Mouse (Mus musculus) neural tube, embryonic 15.5 days (tissue): Measurements from ENCODE around the gene Aloxe3. TPM values are rescaled to one million over a fixed set of nuclear protein-coding genes. Genes with fewer than 3 reads are reported as not detected.

Experiments used
- ATAC-seq: fragments of 200-750 bp; cut with Nextera tagmentation; 2 replicates; pipeline ENCODE4 v1.8.0; 2017; ENCODE audit warnings: mild to moderate bottlenecking, moderate TSS enrichment, moderate library complexity; ENCODE audit not compliant: low FRiP score
- H3K27ac ChIP-seq: fragments of 300-500 bp; sonication (generic); replicated peaks from 2 replicates; pipeline ENCODE4 v1.5.1; 2015; ENCODE audit warnings: mild to moderate bottlenecking, inconsistent platforms
- H3K27me3 ChIP-seq: fragments of 300-500 bp; sonication (generic); replicated peaks from 2 replicates; pipeline ENCODE4 v1.6.1; 2015; ENCODE audit warnings: inconsistent platforms
- H3K36me3 ChIP-seq: fragments of 300-500 bp; sonication (generic); 2 replicates; pipeline ENCODE4 v1.6.1; 2015; ENCODE audit warnings: inconsistent platforms
- H3K4me1 ChIP-seq: fragments of 300-500 bp; sonication (generic); 2 replicates; pipeline ENCODE4 v1.6.1; 2015; ENCODE audit warnings: inconsistent platforms
- H3K4me2 ChIP-seq: fragments of 300-500 bp; sonication (generic); 2 replicates; pipeline ENCODE4 v1.6.1; 2015; ENCODE audit warnings: inconsistent platforms, mild to moderate bottlenecking, moderate library complexity
- H3K4me3 ChIP-seq: fragments of 300-500 bp; sonication (generic); replicated peaks from 2 replicates; pipeline ENCODE4 v1.5.1; 2015; ENCODE audit warnings: mild to moderate bottlenecking, inconsistent platforms
- H3K9ac ChIP-seq: fragments of 300-500 bp; sonication (generic); replicated peaks from 2 replicates; pipeline ENCODE4 v1.6.1; 2015; ENCODE audit warnings: mild to moderate bottlenecking, inconsistent platforms
- H3K9me3 ChIP-seq: fragments of 300-500 bp; sonication (generic); replicated peaks from 2 replicates; pipeline ENCODE4 v1.6.1; 2016; ENCODE audit warnings: inconsistent platforms
- WGBS: fragments of 180-500 bp; shearing (Covaris S2); methylation state at CpG from one replicate; pipeline ENCODE4 v1.1.7; 2015; ENCODE audit warnings: mixed read lengths; 5-methylcytosine and 5-hydroxymethylcytosine counted together
- polyA plus RNA-seq: library from polyadenylated mRNA; unstranded; fragments of >200 nt; fragmentation: Nextera tagmentation; extraction: Ambion mirVana; gene quantifications from 2 replicates; pipeline ENCODE4 v1.2.1, GENCODE M21; 2015

Aloxe3 gene
- polyA plus RNA-seq, 1 experiment from 2014 or later: 6.1 TPM

GRCm38 (mm10) chr11:69171626-69172025 is 45.9 kb downstream of the Aloxe3 start:
- 29% methylated on average over 7 of the region's 7 CpGs for WGBS
- H3K9ac ChIP-seq: no peak overlapping the region
- H3K9me3 ChIP-seq: no peaks in the 10 kb centered on the region
- H3K4me2 ChIP-seq: no peak overlapping the region
- no peak overlapping the region for H3K4me3 ChIP-seq
- H3K27me3 ChIP-seq: no peaks in the 10 kb centered on the region
- no peaks in the 10 kb centered on the region for H3K4me1 ChIP-seq
- no peak for ATAC-seq
- no peaks in the 10 kb centered on the region for H3K36me3 ChIP-seq
- no peak overlapping the region for H3K27ac ChIP-seq

GRCm38 (mm10) chr11:69172606-69173005 is 46.9 kb downstream of the Aloxe3 start:
- Histone ChIP-seq H3K9me3 (no peaks in the 10 kb centered on the region), H3K4me1 (no peaks in the 10 kb centered on the region), H3K27ac (no peak overlapping the region), H3K27me3 (no peaks in the 10 kb centered on the region), H3K36me3 (no peaks in the 10 kb centered on the region), H3K4me3 (no peak overlapping the region), H3K9ac (no peak overlapping the region), H3K4me2 (no peak overlapping the region)
- WGBS: 87% methylated on average over 2 of the region's 2 CpGs
- ATAC-seq: no peak

GRCm38 (mm10) chr11:69174722-69175121 is 49.0 kb downstream of the Aloxe3 start:
- Histone ChIP-seq H3K27me3 (no peaks in the 10 kb centered on the region), H3K4me3 (no peak overlapping the region), H3K9ac (no peak overlapping the region), H3K36me3 (no peaks in the 10 kb centered on the region), H3K4me2 (no peak overlapping the region), H3K27ac (no peak overlapping the region), H3K4me1 (no peaks in the 10 kb centered on the region), H3K9me3 (no peaks in the 10 kb centered on the region)
- ATAC-seq: no peak
- WGBS: 90% methylated on average over 7 of the region's 7 CpGs

GRCm38 (mm10) chr11:69178525-69178924 is 52.8 kb downstream of the Aloxe3 start:
- no peak overlapping the region for H3K27ac ChIP-seq
- no peaks in the 10 kb centered on the region for H3K27me3 ChIP-seq
- no peaks in the 10 kb centered on the region for H3K4me1 ChIP-seq
- H3K4me2 ChIP-seq: no peak overlapping the region
- no peak for ATAC-seq
- H3K4me3 ChIP-seq: no peak overlapping the region
- WGBS: 90% methylated on average over 3 of the region's 3 CpGs
- H3K9me3 ChIP-seq: no peaks in the 10 kb centered on the region
- H3K9ac ChIP-seq: no peak overlapping the region
- no peaks in the 10 kb centered on the region for H3K36me3 ChIP-seq

- Histone ChIP-seq H3K27me3 (no peaks in the 10 kb centered on the region), H3K4me1 (no peaks in the 10 kb centered on the region), H3K9me3 (no peaks in the 10 kb centered on the region), H3K36me3 (no peaks in the 10 kb centered on the region), H3K4me2 (no peak overlapping the region), H3K4me3 (no peak overlapping the region), H3K9ac (no peak overlapping the region), H3K27ac (no peak overlapping the region)
- 56% methylated on average over 3 of the region's 3 CpGs for WGBS
- no peak for ATAC-seq
Observed at GRCm38 (mm10) chr11:69179512-69179911, 53.8 kb downstream of the Aloxe3 start.

GRCm38 (mm10) chr11:69180120-69180519 is 54.4 kb downstream of the Aloxe3 start:
- H3K27me3 ChIP-seq: no peaks in the 10 kb centered on the region
- no peak overlapping the region for H3K27ac ChIP-seq
- no peaks in the 10 kb centered on the region for H3K4me1 ChIP-seq
- H3K4me3 ChIP-seq: no peak overlapping the region
- no peaks in the 10 kb centered on the region for H3K36me3 ChIP-seq
- no peak for ATAC-seq
- no peak overlapping the region for H3K9ac ChIP-seq
- no peak overlapping the region for H3K4me2 ChIP-seq
- 93% methylated on average over 4 of the region's 4 CpGs for WGBS
- H3K9me3 ChIP-seq: no peaks in the 10 kb centered on the region

- Histone ChIP-seq H3K9me3 (no peaks in the 10 kb centered on the region), H3K27me3 (no peaks in the 10 kb centered on the region), H3K4me2 (no peak overlapping the region), H3K4me3 (no peak overlapping the region), H3K36me3 (no peaks in the 10 kb centered on the region), H3K9ac (no peak overlapping the region), H3K4me1 (no peaks in the 10 kb centered on the region), H3K27ac (no peak overlapping the region)
- no peak for ATAC-seq
- WGBS: 80% methylated on average over 5 of the region's 5 CpGs
Observed at GRCm38 (mm10) chr11:69185031-69185430, 59.3 kb downstream of the Aloxe3 start.

- Histone ChIP-seq H3K4me2 (no peak overlapping the region), H3K9ac (no peak overlapping the region), H3K4me1 (no peaks in the 10 kb centered on the region), H3K27ac (no peak overlapping the region), H3K9me3 (no peaks in the 10 kb centered on the region), H3K27me3 (no peaks in the 10 kb centered on the region), H3K36me3 (no peaks in the 10 kb centered on the region), H3K4me3 (no peak overlapping the region)
- no peak for ATAC-seq
- 92% methylated on average over 6 of the region's 6 CpGs for WGBS
Observed at GRCm38 (mm10) chr11:69185936-69186335, 60.2 kb downstream of the Aloxe3 start.

GRCm38 (mm10) chr11:69192840-69193239 is 67.1 kb downstream of the Aloxe3 start:
- Histone ChIP-seq H3K27me3 (peaks cover 17% of the 10 kb centered on the region), H3K4me2 (no peak overlapping the region), H3K4me3 (no peak overlapping the region), H3K4me1 (peaks cover 15% of the 10 kb centered on the region), H3K9ac (no peak overlapping the region), H3K9me3 (no peaks in the 10 kb centered on the region), H3K27ac (no peak overlapping the region), H3K36me3 (no peaks in the 10 kb centered on the region)
- ATAC-seq: no peak
- 8% methylated on average over 1 of the region's 1 CpGs for WGBS

- Histone ChIP-seq H3K27me3 (peaks cover 29% of the 10 kb centered on the region), H3K4me1 (peaks cover 15% of the 10 kb centered on the region), H3K9ac (peak overlapping the region; percentile 33; the same call in 1 of the 2 replicates), H3K9me3 (no peaks in the 10 kb centered on the region), H3K36me3 (no peaks in the 10 kb centered on the region), H3K27ac (no peak overlapping the region), H3K4me2 (peak overlapping the region; percentile 58), H3K4me3 (peak overlapping the region; percentile 30; the same call in 1 of the 2 replicates)
- 3% methylated on average over 5 of the region's 5 CpGs for WGBS
- ATAC-seq: no peak
Observed at GRCm38 (mm10) chr11:69196766-69197165, 71.1 kb downstream of the Aloxe3 start.

GRCm38 (mm10) chr11:69197194-69197593 is 71.5 kb downstream of the Aloxe3 start:
- peaks cover 29% of the 10 kb centered on the region for H3K27me3 ChIP-seq
- peak overlapping the region; percentile 30 for H3K4me3 ChIP-seq
- H3K9ac ChIP-seq: peak overlapping the region; percentile 33
- H3K9me3 ChIP-seq: no peaks in the 10 kb centered on the region
- under 1% methylated on average over 14 of the region's 14 CpGs for WGBS
- H3K4me1 ChIP-seq: peaks cover 15% of the 10 kb centered on the region
- ATAC-seq: no peak
- H3K36me3 ChIP-seq: no peaks in the 10 kb centered on the region
- peak overlapping the region; percentile 58 for H3K4me2 ChIP-seq
- no peak overlapping the region for H3K27ac ChIP-seq

GRCm38 (mm10) chr11:69197743-69198142 is 72.0 kb downstream of the Aloxe3 start, which contains the start of gene Alox8:
Gene Alox8 (minus strand): TSS chr11:69197843.
- Histone ChIP-seq H3K27me3 (peaks cover 29% of the 10 kb centered on the region), H3K27ac (no peak within 1 kb of the TSS), H3K9ac (peak within 1 kb of the TSS; percentile 33), H3K36me3 (no peaks in the 10 kb centered on the region), H3K4me1 (peaks cover 15% of the 10 kb centered on the region), H3K4me2 (peak within 1 kb of the TSS; percentile 58), H3K4me3 (peak within 1 kb of the TSS; percentile 30), H3K9me3 (no peaks in the 10 kb centered on the region)
- 31% methylated on average over 6 of the region's 6 CpGs for WGBS
- ATAC-seq: no peak
